Mouse (Mus musculus): Measurements from ENCODE around the gene Gadd45b. TPM values are rescaled to one million over a fixed set of nuclear protein-coding genes. Genes with fewer than 3 reads are reported as not detected.

Gene Gadd45b
- 10.3 and 11.5 TPM in 2 replicates for polyA plus RNA-seq (2015; fragmentation: Nextera tagmentation; extraction: Ambion mirVana)

DNA sequence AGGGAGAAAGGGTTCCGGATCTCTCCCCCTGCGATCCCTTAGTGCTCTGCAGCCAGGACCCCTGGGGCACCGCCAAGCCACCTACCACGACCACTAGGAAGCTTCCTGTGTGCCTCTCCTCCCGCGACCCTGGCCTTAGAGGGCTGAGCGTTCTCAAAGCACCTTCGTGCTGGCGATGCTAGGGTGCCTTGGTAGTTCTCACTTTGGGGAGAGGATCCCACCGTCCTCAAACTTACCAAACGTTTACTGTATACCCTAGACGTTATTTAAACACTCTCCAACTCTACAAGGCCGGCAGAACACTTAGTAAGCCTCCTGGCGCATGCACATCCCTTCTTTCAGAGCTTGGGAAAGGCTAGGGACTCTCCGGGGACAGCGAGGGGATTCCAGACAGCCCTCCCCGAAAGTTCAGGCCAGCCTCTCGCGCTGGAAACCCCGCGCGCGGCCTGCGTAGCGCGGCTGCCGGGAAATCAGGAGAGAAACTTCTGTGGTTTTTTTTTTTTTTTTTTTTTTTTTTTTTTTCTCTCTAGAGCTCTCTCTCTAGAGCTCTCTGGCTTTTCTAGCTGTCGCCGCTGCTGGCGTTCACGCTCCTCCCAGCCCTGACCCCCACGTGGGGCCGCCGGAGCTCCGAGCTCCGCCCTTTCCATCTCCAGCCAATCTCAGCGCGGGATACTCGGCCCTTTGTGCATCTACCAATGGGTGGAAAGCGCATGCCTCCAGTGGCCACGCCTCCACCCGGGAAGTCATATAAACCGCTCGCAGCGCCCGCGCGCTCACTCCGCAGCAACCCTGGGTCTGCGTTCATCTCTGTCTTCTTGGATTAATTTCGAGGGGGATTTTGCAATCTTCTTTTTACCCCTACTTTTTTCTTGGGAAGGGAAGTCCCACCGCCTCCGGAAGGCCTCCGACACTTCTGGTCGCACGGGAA, at the start of gene Gadd45b:
TSS of gene Gadd45b (plus strand) at position 775 of the 928 bp plus-strand sequence.

GRCm38 (mm10) chr10:80900318-80901247, 29.3 kb upstream of the Gadd45b start, which contains the start of gene Timm13:
Gene Timm13 (minus strand): TSS chr10:80900969.

GRCm38 (mm10) chr10:80917779-80918434, 12.0 kb upstream of the Gadd45b start, which contains the start of gene Lmnb2:
Gene Lmnb2 (minus strand): TSS chr10:80918245.

Other genes with a start within 250 kb of the Gadd45b start
- 27.5 and 34.4 TPM in 2 replicates for gene Mob3a, start 228.1 kb upstream of the Gadd45b start, polyA plus RNA-seq (2015; fragmentation: Nextera tagmentation; extraction: Ambion mirVana)
- 12.1 and 16.9 TPM in 2 replicates for gene Izumo4, start 227.9 kb upstream of the Gadd45b start, polyA plus RNA-seq (2015; fragmentation: Nextera tagmentation; extraction: Ambion mirVana)
- 24.1 and 30.9 TPM in 2 replicates for gene Ap3d1, start 187.8 kb upstream of the Gadd45b start, polyA plus RNA-seq (2015; fragmentation: Nextera tagmentation; extraction: Ambion mirVana)
- 10.4 and 11.4 TPM in 2 replicates for gene Dot1l, start 174.9 kb upstream of the Gadd45b start, polyA plus RNA-seq (2015; fragmentation: Nextera tagmentation; extraction: Ambion mirVana)
- gene Sf3a2, start 131.9 kb upstream of the Gadd45b start, polyA plus RNA-seq (2015; fragmentation: Nextera tagmentation; extraction: Ambion mirVana): 43.1 and 44.2 TPM in 2 replicates
- 91.0 and 101 TPM in 2 replicates for gene Plekhj1, start 131.4 kb upstream of the Gadd45b start, polyA plus RNA-seq (2015; fragmentation: Nextera tagmentation; extraction: Ambion mirVana)
- 0.07 TPM in 1 of 2 replicates, not detected in the other for gene Amh, start 124.8 kb upstream of the Gadd45b start, polyA plus RNA-seq (2015; fragmentation: Nextera tagmentation; extraction: Ambion mirVana)
- gene Jsrp1, start 116.6 kb upstream of the Gadd45b start, polyA plus RNA-seq (2015; fragmentation: Nextera tagmentation; extraction: Ambion mirVana): 0.13 and 0.29 TPM in 2 replicates
- gene Oaz1, start 103.4 kb upstream of the Gadd45b start, polyA plus RNA-seq (2015; fragmentation: Nextera tagmentation; extraction: Ambion mirVana): 1,694 and 1,746 TPM in 2 replicates
- 0.24 TPM in 1 of 2 replicates, not detected in the other for gene Lingo3, start 86.0 kb upstream of the Gadd45b start, polyA plus RNA-seq (2015; fragmentation: Nextera tagmentation; extraction: Ambion mirVana)
- 245 and 270 TPM in 2 replicates for gene Lsm7, start 74.9 kb upstream of the Gadd45b start, polyA plus RNA-seq (2015; fragmentation: Nextera tagmentation; extraction: Ambion mirVana)
- gene Sppl2b, start 74.8 kb upstream of the Gadd45b start, polyA plus RNA-seq (2015; fragmentation: Nextera tagmentation; extraction: Ambion mirVana): 70.4 and 75.6 TPM in 2 replicates
- gene Tmprss9, start 58.2 kb upstream of the Gadd45b start, polyA plus RNA-seq (2015; fragmentation: Nextera tagmentation; extraction: Ambion mirVana): 0.08 TPM in 1 of 2 replicates, not detected in the other
- gene Timm13, start 29.1 kb upstream of the Gadd45b start, polyA plus RNA-seq (2015; fragmentation: Nextera tagmentation; extraction: Ambion mirVana): 233 and 235 TPM in 2 replicates
- 10.5 and 12.7 TPM in 2 replicates for gene Lmnb2, start 11.8 kb upstream of the Gadd45b start, polyA plus RNA-seq (2015; fragmentation: Nextera tagmentation; extraction: Ambion mirVana)
- 0.67 and 0.95 TPM in 2 replicates for gene Gng7, start 84.9 kb downstream of the Gadd45b start, polyA plus RNA-seq (2015; fragmentation: Nextera tagmentation; extraction: Ambion mirVana)
- not detected in 2 replicates for gene Diras1, start 95.6 kb downstream of the Gadd45b start, polyA plus RNA-seq (2015; fragmentation: Nextera tagmentation; extraction: Ambion mirVana)
- gene Slc39a3, start 107.4 kb downstream of the Gadd45b start, polyA plus RNA-seq (2015; fragmentation: Nextera tagmentation; extraction: Ambion mirVana): 5.5 and 7.1 TPM in 2 replicates
- gene Sgta, start 130.1 kb downstream of the Gadd45b start, polyA plus RNA-seq (2015; fragmentation: Nextera tagmentation; extraction: Ambion mirVana): 54.6 and 63.6 TPM in 2 replicates
- gene Thop1, start 140.0 kb downstream of the Gadd45b start, polyA plus RNA-seq (2015; fragmentation: Nextera tagmentation; extraction: Ambion mirVana): 19.3 and 20.4 TPM in 2 replicates
- 0.30 and 0.38 TPM in 2 replicates for gene Creb3l3, start 168.8 kb downstream of the Gadd45b start, polyA plus RNA-seq (2015; fragmentation: Nextera tagmentation; extraction: Ambion mirVana)
- 93.5 and 93.8 TPM in 2 replicates for gene Map2k2, start 175.8 kb downstream of the Gadd45b start, polyA plus RNA-seq (2015; fragmentation: Nextera tagmentation; extraction: Ambion mirVana)
- gene Zbtb7a, start 205.1 kb downstream of the Gadd45b start, polyA plus RNA-seq (2015; fragmentation: Nextera tagmentation; extraction: Ambion mirVana): 59.5 and 59.9 TPM in 2 replicates
- gene Pias4, start 237.8 kb downstream of the Gadd45b start, polyA plus RNA-seq (2015; fragmentation: Nextera tagmentation; extraction: Ambion mirVana): 25.3 and 25.7 TPM in 2 replicates
- gene Eef2, start 246.6 kb downstream of the Gadd45b start, polyA plus RNA-seq (2015; fragmentation: Nextera tagmentation; extraction: Ambion mirVana): 454 and 484 TPM in 2 replicates